Mouse (Mus musculus): Measurements from ENCODE around the gene Ssbp4.

GRCm38 (mm10) chr8:70574915-70575314, 33.8 kb downstream of the Ssbp4 start:
- TF ChIP-seq POLR2A (IDR thresholded peaks at IDR 0.05; ENCODE audit: low read depth, low read length) (no peak), CTCF (IDR thresholded peaks at IDR 0.05; ENCODE audit: extremely low read depth, insufficient read length, insufficient replicate concordance, low read depth, low read length) (no peak)
